Mouse (Mus musculus): ENCODE measurements around the gene Cops7b. TPM values are rescaled to one million over a fixed set of nuclear protein-coding genes. Genes with fewer than 3 reads are reported as not detected.

The Cops7b gene
- polyA plus RNA-seq, 1 experiment from 2014 or later = 35.1 TPM

DNA sequence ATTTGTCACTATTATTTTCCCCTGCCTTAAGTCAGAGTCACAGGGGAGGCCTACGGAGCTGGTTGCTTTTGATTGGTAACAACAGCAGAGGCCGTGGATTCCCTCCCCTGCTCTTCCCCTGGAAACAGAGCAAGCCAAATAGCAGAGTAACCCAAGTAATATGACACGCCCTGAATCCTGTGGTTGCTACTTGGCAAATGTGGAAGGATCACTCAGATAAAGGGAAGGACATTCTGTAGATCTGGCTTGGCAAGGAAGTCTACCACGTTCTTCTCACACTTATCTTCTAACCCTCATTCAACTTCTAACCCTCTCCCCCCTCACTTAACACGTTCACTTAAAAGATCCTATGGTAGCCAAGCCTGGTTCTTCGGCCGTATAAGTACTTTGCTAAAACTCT, 24.8 kb upstream of the Cops7b start:
- Histone ChIP-seq H3K4me2 (ENCODE audit: low read depth, low read length) (no peak overlapping the region), H3K9ac (ENCODE audit: low read length) (no peak overlapping the region), H3K27me3 (ENCODE audit: control insufficient read depth, insufficient read depth, low read depth, low read length) (no peaks in the 10 kb centered on the region), H3K4me1 (replicated peaks; ENCODE audit: control insufficient read depth, insufficient read depth, low read length) (no peaks in the 10 kb centered on the region), H3K27ac (ENCODE audit: low read length) (no peak overlapping the region), H3K4me3 (ENCODE audit: low read length) (no peak overlapping the region), H3K36me3 (ENCODE audit: control insufficient read depth, insufficient read depth, low read length) (peaks cover 2% of the 10 kb centered on the region), H3K9me3 (ENCODE audit: control insufficient read depth, low read length) (no peaks in the 10 kb centered on the region)
- ATAC-seq (ENCODE audit: low read depth) = 0 out of 2 replicates have a peak, but pooled peaks have one; percentile 5
- 55% methylated on average over 7 of the region's 7 CpGs for WGBS

DNA sequence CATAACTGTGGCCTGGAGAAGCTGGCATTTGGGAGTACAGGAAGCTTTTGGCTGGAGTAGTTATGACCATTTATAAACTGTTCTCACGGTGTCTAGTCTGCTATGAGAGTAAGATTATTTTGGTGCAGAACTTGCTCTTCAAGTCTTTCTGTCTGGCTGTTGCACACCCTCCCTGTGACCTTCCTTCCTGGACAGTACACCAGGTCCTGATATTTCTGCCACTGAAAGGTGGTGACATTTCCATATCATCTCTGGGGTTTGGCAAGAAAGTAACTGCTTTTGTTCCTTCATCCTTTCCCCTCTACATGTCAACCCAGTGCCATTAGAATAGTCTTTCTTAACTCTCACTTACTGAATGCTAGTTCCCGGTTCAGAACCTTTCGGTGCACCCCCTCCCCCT, 23.5 kb upstream of the Cops7b start:
- no peak overlapping the region for H3K4me3 ChIP-seq (ENCODE audit: low read length)
- no peak overlapping the region for H3K4me2 ChIP-seq (ENCODE audit: low read depth, low read length)
- 88% methylated on average over 3 of the region's 3 CpGs for WGBS
- no peaks in the 10 kb centered on the region for H3K4me1 ChIP-seq (replicated peaks; ENCODE audit: control insufficient read depth, insufficient read depth, low read length)
- no peaks in the 10 kb centered on the region for H3K27me3 ChIP-seq (ENCODE audit: control insufficient read depth, insufficient read depth, low read depth, low read length)
- H3K27ac ChIP-seq (ENCODE audit: low read length) = no peak overlapping the region
- H3K36me3 ChIP-seq (ENCODE audit: control insufficient read depth, insufficient read depth, low read length) = peaks cover 2% of the 10 kb centered on the region
- H3K9ac ChIP-seq (ENCODE audit: low read length) = no peak overlapping the region
- no peak for ATAC-seq (ENCODE audit: low read depth)
- no peaks in the 10 kb centered on the region for H3K9me3 ChIP-seq (ENCODE audit: control insufficient read depth, low read length)

- Histone ChIP-seq H3K9me3 (ENCODE audit: control insufficient read depth, low read length) (no peaks in the 10 kb centered on the region), H3K4me1 (replicated peaks; ENCODE audit: control insufficient read depth, insufficient read depth, low read length) (no peaks in the 10 kb centered on the region), H3K4me3 (ENCODE audit: low read length) (no peak overlapping the region), H3K36me3 (ENCODE audit: control insufficient read depth, insufficient read depth, low read length) (peaks cover 2% of the 10 kb centered on the region; the same call in 1 of the 2 replicates), H3K27me3 (ENCODE audit: control insufficient read depth, insufficient read depth, low read depth, low read length) (no peaks in the 10 kb centered on the region), H3K27ac (ENCODE audit: low read length) (no peak overlapping the region), H3K9ac (ENCODE audit: low read length) (no peak overlapping the region), H3K4me2 (ENCODE audit: low read depth, low read length) (no peak overlapping the region)
- 78% methylated on average over 2 of the region's 2 CpGs for WGBS
- no peak for ATAC-seq (ENCODE audit: low read depth)
Observed at GRCm38 (mm10) chr1:86562663-86563062, 20.0 kb upstream of the Cops7b start.

GRCm38 (mm10) chr1:86568409-86568808, 14.3 kb upstream of the Cops7b start:
- no peaks in the 10 kb centered on the region for H3K4me1 ChIP-seq (replicated peaks; ENCODE audit: control insufficient read depth, insufficient read depth, low read length)
- no peak overlapping the region for H3K27ac ChIP-seq (ENCODE audit: low read length)
- H3K27me3 ChIP-seq (ENCODE audit: control insufficient read depth, insufficient read depth, low read depth, low read length) = no peaks in the 10 kb centered on the region
- no peak overlapping the region for H3K9ac ChIP-seq (ENCODE audit: low read length)
- WGBS = 51% methylated on average over 2 of the region's 2 CpGs
- no peak for ATAC-seq (ENCODE audit: low read depth)
- H3K9me3 ChIP-seq (ENCODE audit: control insufficient read depth, low read length) = no peaks in the 10 kb centered on the region
- peaks cover 2% of the 10 kb centered on the region; the same call in 1 of the 2 replicates for H3K36me3 ChIP-seq (ENCODE audit: control insufficient read depth, insufficient read depth, low read length)
- H3K4me2 ChIP-seq (ENCODE audit: low read depth, low read length) = no peak overlapping the region
- no peak overlapping the region for H3K4me3 ChIP-seq (ENCODE audit: low read length)

- no peak overlapping the region for H3K4me3 ChIP-seq (ENCODE audit: low read length)
- peaks cover 2% of the 10 kb centered on the region; the same call in 1 of the 2 replicates for H3K36me3 ChIP-seq (ENCODE audit: control insufficient read depth, insufficient read depth, low read length)
- no peak overlapping the region for H3K9ac ChIP-seq (ENCODE audit: low read length)
- no peaks in the 10 kb centered on the region for H3K27me3 ChIP-seq (ENCODE audit: control insufficient read depth, insufficient read depth, low read depth, low read length)
- 88% methylated on average over 2 of the region's 2 CpGs for WGBS
- H3K27ac ChIP-seq (ENCODE audit: low read length) = no peak overlapping the region
- no peak for ATAC-seq (ENCODE audit: low read depth)
- H3K9me3 ChIP-seq (ENCODE audit: control insufficient read depth, low read length) = no peaks in the 10 kb centered on the region
- H3K4me2 ChIP-seq (ENCODE audit: low read depth, low read length) = no peak overlapping the region
- H3K4me1 ChIP-seq (replicated peaks; ENCODE audit: control insufficient read depth, insufficient read depth, low read length) = no peaks in the 10 kb centered on the region
Observed at GRCm38 (mm10) chr1:86569292-86569860, 13.3 kb upstream of the Cops7b start.

DNA sequence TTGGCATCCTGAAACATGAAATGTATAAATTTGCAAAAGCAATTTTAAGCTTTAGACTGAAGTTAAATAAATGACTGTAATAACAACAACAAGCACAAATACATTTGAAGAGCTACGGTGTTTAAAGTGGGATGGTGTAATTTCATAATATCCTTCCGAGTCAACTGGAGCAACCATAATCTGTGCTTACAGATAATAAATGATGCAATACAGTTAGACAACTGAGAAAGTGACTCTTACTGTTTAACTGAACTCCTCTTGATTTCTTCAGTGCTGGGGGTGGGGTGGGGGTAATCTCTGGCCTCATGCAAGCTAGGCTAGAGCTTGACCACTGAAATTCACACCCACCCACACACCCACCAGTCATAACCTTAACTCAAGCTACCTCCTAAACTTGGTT, 11.3 kb upstream of the Cops7b start:
- ATAC-seq (ENCODE audit: low read depth) = no peak
- no peak overlapping the region for H3K4me2 ChIP-seq (ENCODE audit: low read depth, low read length)
- 83% methylated on average over 2 of the region's 2 CpGs for WGBS

DNA sequence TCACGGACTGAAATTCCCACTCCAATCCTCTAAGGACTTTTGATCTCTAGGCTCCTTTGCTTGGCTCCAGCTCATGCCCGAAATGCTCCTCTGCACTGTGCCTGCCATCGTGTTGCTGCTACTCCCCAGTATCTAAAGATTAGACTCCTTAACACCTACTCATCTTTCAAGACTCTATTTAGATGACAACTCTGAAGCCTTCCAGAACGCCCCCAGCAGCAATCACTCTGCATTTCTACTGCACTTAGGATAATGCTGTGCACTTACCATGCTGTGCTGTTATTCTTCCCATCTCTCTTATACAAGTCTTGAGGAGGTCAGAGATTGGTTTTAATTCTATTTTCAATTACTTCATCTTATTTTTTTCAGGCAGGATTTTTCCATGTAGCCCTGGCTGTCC, 10.8 kb upstream of the Cops7b start:
- Histone ChIP-seq H3K4me2 (ENCODE audit: low read depth, low read length) (no peak overlapping the region), H3K9me3 (ENCODE audit: control insufficient read depth, low read length) (no peaks in the 10 kb centered on the region), H3K36me3 (ENCODE audit: control insufficient read depth, insufficient read depth, low read length) (peaks cover 2% of the 10 kb centered on the region; the same call in 1 of the 2 replicates), H3K9ac (ENCODE audit: low read length) (no peak overlapping the region), H3K27me3 (ENCODE audit: control insufficient read depth, insufficient read depth, low read depth, low read length) (no peaks in the 10 kb centered on the region), H3K4me1 (replicated peaks; ENCODE audit: control insufficient read depth, insufficient read depth, low read length) (no peaks in the 10 kb centered on the region), H3K4me3 (ENCODE audit: low read length) (no peak overlapping the region), H3K27ac (ENCODE audit: low read length) (no peak overlapping the region)
- no peak for ATAC-seq (ENCODE audit: low read depth)
- 67% methylated on average over 4 of the region's 4 CpGs for WGBS

More for the DNA sequence above, 11.3 kb upstream of the Cops7b start:
- Histone ChIP-seq H3K27me3 (ENCODE audit: control insufficient read depth, insufficient read depth, low read depth, low read length) (no peaks in the 10 kb centered on the region), H3K4me1 (replicated peaks; ENCODE audit: control insufficient read depth, insufficient read depth, low read length) (no peaks in the 10 kb centered on the region), H3K9me3 (ENCODE audit: control insufficient read depth, low read length) (no peaks in the 10 kb centered on the region), H3K27ac (ENCODE audit: low read length) (no peak overlapping the region), H3K4me3 (ENCODE audit: low read length) (no peak overlapping the region), H3K36me3 (ENCODE audit: control insufficient read depth, insufficient read depth, low read length) (peaks cover 2% of the 10 kb centered on the region; the same call in 1 of the 2 replicates), H3K9ac (ENCODE audit: low read length) (no peak overlapping the region)

DNA sequence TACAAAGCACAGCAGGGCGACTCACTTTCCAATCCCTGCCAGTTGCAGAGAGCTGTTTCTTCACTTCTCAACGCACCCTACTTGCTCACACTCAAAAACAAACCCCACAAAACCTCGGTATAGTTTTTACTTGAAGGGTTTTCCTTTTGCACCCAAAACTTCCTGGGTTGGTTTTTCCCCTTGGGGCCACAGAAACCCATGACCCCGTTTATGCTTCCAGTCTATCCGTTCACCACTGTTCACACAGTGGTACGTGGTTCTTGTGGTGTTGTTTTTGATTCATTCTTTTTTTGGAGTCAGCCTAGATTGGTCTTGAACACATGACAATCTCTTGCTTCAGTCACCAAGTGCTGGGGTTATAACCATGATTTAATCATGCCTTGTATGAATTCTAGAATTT, 2.3 kb upstream of the Cops7b start:
- no peak overlapping the region for H3K27ac ChIP-seq (ENCODE audit: low read length)
- H3K4me2 ChIP-seq (ENCODE audit: low read depth, low read length) = no peak overlapping the region
- H3K4me1 ChIP-seq (replicated peaks; ENCODE audit: control insufficient read depth, insufficient read depth, low read length) = peaks cover 10% of the 10 kb centered on the region
- H3K9me3 ChIP-seq (ENCODE audit: control insufficient read depth, low read length) = no peaks in the 10 kb centered on the region
- no peak overlapping the region for H3K4me3 ChIP-seq (ENCODE audit: low read length)
- H3K36me3 ChIP-seq (ENCODE audit: control insufficient read depth, insufficient read depth, low read length) = no peaks in the 10 kb centered on the region
- no peaks in the 10 kb centered on the region for H3K27me3 ChIP-seq (ENCODE audit: control insufficient read depth, insufficient read depth, low read depth, low read length)
- WGBS = 67% methylated on average over 6 of the region's 6 CpGs
- no peak overlapping the region for H3K9ac ChIP-seq (ENCODE audit: low read length)
- ATAC-seq (ENCODE audit: low read depth) = no peak

DNA sequence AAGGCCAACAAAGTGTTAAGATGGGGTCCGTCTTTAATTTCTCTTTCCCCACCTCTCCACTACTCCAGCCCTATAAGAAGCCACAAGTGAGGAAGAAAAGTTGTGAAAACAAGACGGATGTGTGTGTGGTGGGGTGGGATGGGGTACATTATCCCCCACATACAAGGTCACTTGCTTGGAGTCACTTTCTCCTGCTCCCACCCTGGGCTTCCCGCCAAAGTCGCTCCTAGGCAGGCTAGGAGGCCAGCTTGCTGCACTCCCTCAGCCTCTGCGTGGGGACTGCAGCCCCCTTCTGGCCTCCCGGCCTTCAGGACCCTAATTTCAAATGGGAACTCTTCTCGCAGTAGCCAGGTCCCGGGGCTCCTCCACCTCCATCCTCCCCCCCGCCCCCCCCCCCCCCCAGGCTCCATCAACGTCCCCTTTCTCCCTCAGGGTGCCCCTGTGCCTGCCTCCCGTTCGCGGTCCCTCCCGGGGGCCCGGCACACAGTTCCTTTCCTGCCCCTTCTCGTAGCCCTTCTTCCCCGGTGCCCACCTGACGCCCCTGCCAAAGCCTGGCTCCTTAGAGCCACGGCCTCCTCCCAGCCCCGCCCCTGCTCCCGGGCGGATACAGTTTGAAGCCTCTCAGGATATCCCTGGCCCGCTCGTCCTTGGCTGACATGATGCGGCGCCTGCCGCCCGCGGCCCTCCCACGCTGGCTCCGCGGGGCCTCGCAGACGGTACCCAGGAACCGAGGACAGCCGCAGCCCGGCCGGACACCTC, 833 bp upstream of the Cops7b start:
- Histone ChIP-seq H3K4me2 (ENCODE audit: low read depth, low read length) (peak overlapping the region; percentile 68), H3K9ac (ENCODE audit: low read length) (peak overlapping the region; percentile 95), H3K4me1 (replicated peaks; ENCODE audit: control insufficient read depth, insufficient read depth, low read length) (peaks cover 13% of the 10 kb centered on the region), H3K27me3 (ENCODE audit: control insufficient read depth, insufficient read depth, low read depth, low read length) (no peaks in the 10 kb centered on the region), H3K27ac (ENCODE audit: low read length) (peak overlapping the region; percentile 55), H3K9me3 (ENCODE audit: control insufficient read depth, low read length) (no peaks in the 10 kb centered on the region), H3K36me3 (ENCODE audit: control insufficient read depth, insufficient read depth, low read length) (no peaks in the 10 kb centered on the region), H3K4me3 (ENCODE audit: low read length) (peak overlapping the region; percentile 97)
- ATAC-seq (ENCODE audit: low read depth) = peak; percentile 84
- WGBS = 1% methylated on average over 37 of the region's 38 CpGs
